Mouse (Mus musculus) forebrain, embryonic 13.5 days (tissue): ENCODE data around the gene Gm11273. TPM values are rescaled to one million over a fixed set of nuclear protein-coding genes. Genes with fewer than 3 reads are reported as not detected.
"Not testable (repeated sequence)": the region's sequence is repeated elsewhere in the genome, so short reads cannot be mapped to it uniquely, and the experiment has no call there.

Experiments
- ATAC-seq: fragments of 200-750 bp; cut with Nextera tagmentation; 2 replicates; pipeline ENCODE4 v1.8.0; 2017
- H3K27ac ChIP-seq: fragments of 300-500 bp; sonication (generic); 2 replicates; pipeline ENCODE4 v1.5.1; 2015; ENCODE audit warnings: inconsistent platforms, mild to moderate bottlenecking, moderate library complexity
- H3K27me3 ChIP-seq: fragments of 300-500 bp; sonication (generic); 2 replicates; pipeline ENCODE4 v1.6.1; 2015; ENCODE audit warnings: mild to moderate bottlenecking, inconsistent platforms
- H3K36me3 ChIP-seq: fragments of 300-500 bp; sonication (generic); 2 replicates; pipeline ENCODE4 v1.6.1; 2015; ENCODE audit warnings: mild to moderate bottlenecking, inconsistent platforms; ENCODE audit not compliant: poor library complexity, severe bottlenecking
- H3K4me1 ChIP-seq: fragments of 300-500 bp; sonication (generic); 2 replicates; pipeline ENCODE4 v1.6.1; 2015; ENCODE audit warnings: inconsistent platforms
- H3K4me2 ChIP-seq: fragments of 300-500 bp; sonication (generic); 2 replicates; pipeline ENCODE4 v1.6.1; 2015; ENCODE audit warnings: inconsistent platforms, mild to moderate bottlenecking, moderate library complexity
- H3K4me3 ChIP-seq: fragments of 300-500 bp; sonication (generic); 2 replicates; pipeline ENCODE4 v1.5.1; 2015; ENCODE audit warnings: mild to moderate bottlenecking, inconsistent platforms
- H3K9ac ChIP-seq: fragments of 300-500 bp; sonication (generic); 2 replicates; pipeline ENCODE4 v1.6.1; 2015; ENCODE audit warnings: mild to moderate bottlenecking, inconsistent platforms
- H3K9me3 ChIP-seq: fragments of 300-500 bp; sonication (generic); replicated peaks from 2 replicates; pipeline ENCODE4 v1.6.1; 2016; ENCODE audit warnings: inconsistent platforms
- WGBS: fragments of 180-500 bp; shearing (Covaris S2); methylation state at CpG from one replicate; pipeline ENCODE4 v1.1.7; 2015; 5-methylcytosine and 5-hydroxymethylcytosine counted together
- polyA plus RNA-seq: library from polyadenylated mRNA; unstranded; fragments of >200 nt; fragmentation: Nextera tagmentation; extraction: Ambion mirVana; gene quantifications from 2 replicates; pipeline ENCODE4 v1.2.1, GENCODE M21; 2015

Gene Gm11273
- polyA plus RNA-seq, 1 experiment from 2014 or later: 7.5 TPM

DNA sequence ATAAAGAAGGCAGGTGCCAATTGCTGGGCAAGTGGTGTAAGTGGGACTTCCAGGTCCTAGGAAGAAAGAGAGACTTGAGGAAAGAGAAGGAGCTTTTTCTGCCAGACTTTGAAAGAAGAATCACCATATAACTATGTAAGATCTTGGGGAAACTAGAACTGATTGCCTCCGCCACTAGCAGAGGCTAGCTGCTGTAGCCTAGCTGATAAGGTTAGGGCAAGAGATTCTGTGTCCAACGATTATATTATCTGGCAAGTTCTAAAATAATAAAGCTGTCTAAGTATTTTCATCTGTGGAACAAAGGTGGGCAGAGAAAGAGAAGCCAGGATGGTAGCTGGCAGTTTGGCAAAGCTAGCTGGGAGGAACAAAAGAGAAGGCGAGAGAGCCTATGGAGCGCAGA lies 28.8 kb downstream of the Gm11273 start:
- 22% methylated on average over 4 of the region's 4 CpGs for WGBS

DNA sequence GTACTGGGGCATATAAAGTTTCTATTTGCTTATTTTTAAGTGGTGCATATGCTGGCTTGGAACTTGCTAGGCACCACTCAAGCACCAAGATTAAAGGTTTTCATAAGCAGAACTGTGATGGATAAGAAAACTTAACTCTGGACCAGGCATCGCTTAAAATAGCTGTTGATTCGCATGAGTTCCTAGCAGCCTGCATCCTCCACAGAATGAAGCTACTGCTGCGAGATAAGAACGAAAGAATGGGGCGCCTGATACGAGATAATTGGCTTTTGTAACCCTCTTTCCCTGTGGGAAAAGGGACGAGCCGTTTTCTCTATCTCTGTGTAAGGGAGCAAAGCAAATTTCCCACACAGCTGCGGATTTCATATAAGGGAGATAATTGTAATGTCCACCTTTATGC lies 32.1 kb downstream of the Gm11273 start:
- 12% methylated on average over 9 of the region's 9 CpGs for WGBS
- H3K4me2 ChIP-seq: peak overlapping the region; percentile 78
- no peak for ATAC-seq
- no peaks in the 10 kb centered on the region for H3K36me3 ChIP-seq
- 0 out of 2 replicates have a peak, but pooled peaks cover 3% of the 10 kb centered on the region for H3K4me1 ChIP-seq
- H3K27ac ChIP-seq: no peak overlapping the region
- peak overlapping the region; percentile 58; the same call in 1 of the 2 replicates for H3K4me3 ChIP-seq
- H3K9ac ChIP-seq: no peak overlapping the region
- H3K27me3 ChIP-seq: peaks cover 17% of the 10 kb centered on the region
- H3K9me3 ChIP-seq: no peaks in the 10 kb centered on the region

More for the DNA sequence above, 28.8 kb downstream of the Gm11273 start:
- Histone ChIP-seq H3K4me1 (0 out of 2 replicates have a peak, but pooled peaks cover 3% of the 10 kb centered on the region), H3K36me3 (no peaks in the 10 kb centered on the region), H3K4me3 (no peak overlapping the region), H3K9me3 (no peaks in the 10 kb centered on the region), H3K27me3 (peaks cover 12% of the 10 kb centered on the region), H3K27ac (no peak overlapping the region), H3K9ac (no peak overlapping the region), H3K4me2 (no peak overlapping the region)
- no peak for ATAC-seq

DNA sequence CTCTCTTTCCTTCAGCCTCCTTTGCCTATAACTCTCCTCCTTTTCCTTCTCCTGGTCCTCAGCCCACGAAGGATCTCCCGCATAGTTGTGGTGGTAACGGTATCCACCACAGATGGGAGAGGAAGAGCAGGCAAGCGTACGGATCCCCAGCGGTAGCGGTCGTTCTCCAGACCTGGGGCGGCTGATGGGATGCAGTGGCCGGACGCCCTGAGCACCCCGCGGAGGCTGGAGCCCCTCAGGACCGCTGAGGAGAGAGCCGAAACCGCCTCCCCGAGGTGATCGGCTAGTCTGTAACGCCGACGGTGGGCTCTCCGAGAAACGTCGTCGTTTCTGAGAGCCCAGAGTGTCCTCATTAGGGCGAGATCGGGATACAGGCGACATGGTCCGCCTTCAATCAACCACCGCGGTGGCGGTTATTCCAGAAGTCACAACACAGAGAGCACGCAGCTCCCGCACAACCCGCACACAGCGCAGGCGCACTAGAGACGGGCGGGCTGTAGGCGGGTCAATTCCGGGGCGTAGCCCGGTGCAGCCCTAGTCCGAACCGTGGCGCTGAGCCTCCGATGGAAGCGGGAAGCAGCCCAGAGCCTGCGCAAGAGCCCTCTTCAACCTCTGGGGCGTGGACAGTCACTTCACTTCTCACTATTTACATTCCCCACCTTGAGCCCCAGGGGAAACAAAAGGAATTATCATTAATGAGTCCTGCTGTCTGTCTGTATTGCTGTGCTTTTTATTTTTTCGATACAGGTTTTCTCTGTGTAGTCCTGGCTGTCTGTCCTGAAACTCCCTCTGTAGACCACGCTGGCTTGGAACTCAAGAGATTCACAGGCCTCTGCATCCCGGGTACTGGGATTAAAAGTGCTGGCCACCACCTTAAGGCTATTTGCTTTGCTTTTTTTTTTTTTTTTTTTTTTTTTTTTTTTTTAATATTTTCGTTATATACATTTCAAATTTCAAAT lies 32.9 kb downstream of the Gm11273 start, which contains the start of gene Nkapl:
Gene Nkapl, minus strand, starts transcription at position 449 of the 959 bp plus-strand sequence.
- peak within 1 kb of the TSS; percentile 74 for H3K9ac ChIP-seq
- peak; percentile 99 for ATAC-seq
- 0 out of 2 replicates have a peak, but pooled peaks cover 3% of the 10 kb centered on the region for H3K4me1 ChIP-seq

DNA sequence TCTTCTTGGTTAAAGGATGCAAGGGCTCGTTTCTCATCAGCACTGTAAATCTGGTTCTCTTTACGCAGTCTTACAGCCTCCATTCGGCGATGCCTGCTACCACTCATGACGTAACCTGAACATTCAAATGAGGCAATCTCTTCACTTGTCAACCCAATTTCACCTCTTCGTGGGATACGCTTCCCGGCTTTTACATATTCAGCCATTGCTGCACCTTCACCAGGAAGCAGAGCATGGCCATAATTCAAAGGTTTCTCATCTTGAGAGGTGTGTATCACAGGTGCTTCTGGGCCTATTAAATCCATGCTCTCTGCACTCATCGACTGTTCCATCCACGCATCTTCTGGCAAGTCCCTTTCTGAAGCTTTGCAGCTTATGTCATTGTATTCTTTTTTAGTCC lies 33.9 kb downstream of the Gm11273 start:
- no peak for ATAC-seq
- Histone ChIP-seq H3K4me3 (peak overlapping the region; percentile 58; the same call in 1 of the 2 replicates), H3K9ac (no peak overlapping the region), H3K4me1 (0 out of 2 replicates have a peak, but pooled peaks cover 3% of the 10 kb centered on the region), H3K27me3 (peaks cover 17% of the 10 kb centered on the region), H3K27ac (no peak overlapping the region), H3K9me3 (no peaks in the 10 kb centered on the region), H3K4me2 (no peak overlapping the region), H3K36me3 (no peaks in the 10 kb centered on the region)
- 89% methylated on average over 10 of the region's 10 CpGs for WGBS

More for the DNA sequence above, 32.9 kb downstream of the Gm11273 start, which contains the start of gene Nkapl:
- Histone ChIP-seq H3K27me3 (peaks cover 17% of the 10 kb centered on the region), H3K4me3 (peak within 1 kb of the TSS; percentile 58), H3K4me2 (peak within 1 kb of the TSS; percentile 78), H3K27ac (no peak within 1 kb of the TSS; the same call in 1 of the 2 replicates), H3K36me3 (no peaks in the 10 kb centered on the region), H3K9me3 (no peaks in the 10 kb centered on the region)
- whole genome bisulfite sequencing: under 1% methylated on average over 53 of the region's 54 CpGs

DNA sequence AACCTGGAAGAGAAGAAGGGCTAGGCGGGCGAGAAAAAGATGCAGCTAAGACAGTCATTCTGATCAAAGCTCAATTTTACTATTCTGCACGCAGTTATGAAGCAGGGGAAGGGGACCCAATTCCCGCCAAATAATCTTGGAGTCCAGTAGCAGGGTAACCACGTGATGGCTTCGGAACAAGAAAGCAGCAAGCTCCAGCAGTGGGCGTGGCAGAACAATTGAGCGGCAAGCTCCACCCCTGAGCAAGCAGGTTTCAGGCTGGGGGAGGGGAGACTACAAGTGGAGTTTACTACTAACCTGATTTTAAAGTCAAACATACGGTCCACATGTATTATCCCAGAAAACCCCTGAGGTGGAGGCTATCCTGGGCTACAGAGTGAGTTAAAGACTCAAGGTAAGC lies 38.7 kb downstream of the Gm11273 start:
- 57% methylated on average over 9 of the region's 9 CpGs for WGBS
- H3K36me3 ChIP-seq, H3K27ac ChIP-seq, H3K4me2 ChIP-seq, H3K27me3 ChIP-seq, ATAC-seq, H3K4me1 ChIP-seq, H3K9me3 ChIP-seq, H3K9ac ChIP-seq, H3K4me3 ChIP-seq: not testable (repeated sequence)

DNA sequence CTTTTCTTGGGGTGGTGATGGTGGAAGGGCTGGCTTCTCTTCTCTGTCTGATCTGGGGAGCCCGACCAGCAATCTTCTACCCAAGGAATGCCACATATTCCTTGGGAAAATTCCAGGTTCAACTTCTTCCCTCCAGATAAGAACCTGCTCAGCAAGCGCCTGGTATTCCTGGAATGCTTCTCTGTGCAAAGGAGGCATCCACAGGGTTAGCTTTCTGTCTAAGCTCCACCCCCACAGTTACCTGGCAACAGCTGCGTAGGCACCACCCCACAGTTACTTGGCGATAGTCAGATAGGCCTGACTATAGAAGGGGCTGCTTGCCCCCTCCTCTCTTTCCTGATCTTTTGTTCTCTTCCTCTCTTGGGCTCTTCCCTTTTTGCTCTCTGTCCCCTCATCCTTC lies 44.9 kb downstream of the Gm11273 start:
- Histone ChIP-seq H3K4me3 (no peak overlapping the region), H3K36me3 (peaks cover 2% of the 10 kb centered on the region; the same call in 1 of the 2 replicates), H3K27ac (no peak overlapping the region), H3K4me1 (peaks cover 16% of the 10 kb centered on the region), H3K4me2 (no peak overlapping the region), H3K27me3 (peaks cover 19% of the 10 kb centered on the region), H3K9me3 (no peaks in the 10 kb centered on the region), H3K9ac (no peak overlapping the region)
- no peak for ATAC-seq
- 11% methylated on average over 4 of the region's 4 CpGs for WGBS

DNA sequence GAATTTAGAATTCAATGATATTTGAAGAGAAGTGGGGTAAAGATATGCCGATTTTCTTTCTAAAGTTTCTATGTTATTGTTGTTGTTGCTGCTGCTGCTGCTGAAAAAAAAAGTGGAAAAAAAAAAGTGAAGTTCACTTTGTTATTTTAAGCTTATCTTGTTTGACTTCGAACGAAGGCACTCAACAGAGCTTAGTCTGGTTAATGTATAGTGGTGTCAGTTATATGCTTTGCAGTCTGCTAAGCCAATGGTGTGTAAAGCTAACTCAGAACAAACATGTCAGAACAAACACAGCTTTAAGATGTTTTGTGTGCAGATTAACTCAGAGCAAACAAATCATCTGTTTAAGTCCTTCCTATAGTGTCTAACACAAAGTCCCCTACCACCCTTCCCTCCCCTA lies 47.1 kb downstream of the Gm11273 start:
- Histone ChIP-seq H3K27me3 (peaks cover 16% of the 10 kb centered on the region; the same call in 1 of the 2 replicates), H3K4me3 (no peak overlapping the region), H3K27ac (no peak overlapping the region), H3K4me1 (peaks cover 17% of the 10 kb centered on the region), H3K36me3 (peaks cover 7% of the 10 kb centered on the region), H3K9ac (no peak overlapping the region), H3K4me2 (no peak overlapping the region), H3K9me3 (no peaks in the 10 kb centered on the region)
- ATAC-seq: no peak
- 94% methylated on average over 3 of the region's 3 CpGs for WGBS

DNA sequence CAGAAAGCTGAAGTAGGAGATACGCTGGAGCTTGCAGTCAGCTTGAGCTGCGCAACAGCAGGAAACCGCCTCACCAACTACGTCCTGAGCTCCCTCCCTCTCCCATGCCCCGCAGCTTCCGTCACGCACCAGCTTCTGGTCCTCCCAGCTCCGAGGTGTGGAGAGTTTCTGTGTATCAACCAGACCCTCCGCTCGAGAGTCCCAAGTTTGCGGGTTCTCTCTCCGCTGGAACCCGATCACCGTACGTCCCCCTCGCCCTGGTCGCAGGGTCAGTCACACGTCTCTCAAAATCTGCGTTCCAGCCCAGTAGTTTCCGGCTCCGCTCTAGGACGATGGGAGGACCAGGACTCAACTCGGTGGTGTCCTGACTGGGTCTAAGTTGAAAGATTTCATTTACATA lies 47.8 kb downstream of the Gm11273 start, which contains the start of gene Zscan26:
Gene Zscan26, minus strand, starts transcription at position 282 of the 400 bp plus-strand sequence.
- peak within 1 kb of the TSS; percentile 78 for H3K9ac ChIP-seq
- H3K27me3 ChIP-seq: peaks cover 16% of the 10 kb centered on the region; the same call in 1 of the 2 replicates
- H3K36me3 ChIP-seq: peaks cover 14% of the 10 kb centered on the region
- H3K4me3 ChIP-seq: peak within 1 kb of the TSS; percentile 79
- peak within 1 kb of the TSS; percentile 79 for H3K4me2 ChIP-seq
- no peaks in the 10 kb centered on the region for H3K9me3 ChIP-seq
- WGBS: under 1% methylated on average over 23 of the region's 23 CpGs
- peak; percentile 95 for ATAC-seq
- H3K4me1 ChIP-seq: peaks cover 17% of the 10 kb centered on the region
- peak within 1 kb of the TSS; percentile 74 for H3K27ac ChIP-seq

DNA sequence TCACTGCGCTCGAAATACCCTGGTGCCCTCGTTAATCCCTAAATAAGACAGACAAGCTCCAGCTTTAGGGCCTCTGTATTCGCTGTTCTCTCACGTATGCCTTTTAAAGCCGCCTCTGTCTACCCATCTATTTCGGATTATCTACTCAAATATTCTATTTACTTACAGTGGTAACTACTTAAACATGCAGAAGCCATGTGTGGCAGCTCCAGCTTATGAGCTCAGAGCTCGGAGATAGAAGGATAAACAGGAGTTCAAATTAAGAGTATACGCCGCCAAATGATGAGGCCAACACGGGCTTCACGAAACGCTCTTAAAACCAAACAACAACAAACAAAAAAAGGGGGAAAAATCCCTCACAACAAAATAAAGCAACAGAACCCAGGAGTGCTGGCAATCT lies 48.2 kb downstream of the Gm11273 start:
- H3K27me3 ChIP-seq: peaks cover 16% of the 10 kb centered on the region; the same call in 1 of the 2 replicates
- H3K4me3 ChIP-seq: peak overlapping the region; percentile 79
- peak; percentile 39 for ATAC-seq
- peak overlapping the region; percentile 79 for H3K4me2 ChIP-seq
- H3K9ac ChIP-seq: peak overlapping the region; percentile 78
- H3K36me3 ChIP-seq: peaks cover 17% of the 10 kb centered on the region
- peak overlapping the region; percentile 74 for H3K27ac ChIP-seq
- peaks cover 18% of the 10 kb centered on the region for H3K4me1 ChIP-seq
- under 1% methylated on average over 13 of the region's 13 CpGs for WGBS
- no peaks in the 10 kb centered on the region for H3K9me3 ChIP-seq

Other genes starting within 250 kb of the Gm11273 start
- not detected in 2 replicates for gene Gpx5, start 208.7 kb downstream of the Gm11273 start, polyA plus RNA-seq
- not detected in 2 replicates for gene Gpx6, start 189.3 kb downstream of the Gm11273 start, polyA plus RNA-seq
- gene Olfr1367, start 154.5 kb downstream of the Gm11273 start, polyA plus RNA-seq: not detected in 2 replicates
- gene Zscan12, start 138.6 kb downstream of the Gm11273 start, polyA plus RNA-seq: 16.4 and 18.1 TPM in 2 replicates
- gene Zkscan3, start 98.7 kb downstream of the Gm11273 start, polyA plus RNA-seq: 97.9 and 98.4 TPM in 2 replicates
- 3.7 and 4.4 TPM in 2 replicates for gene Pgbd1, start 60.4 kb downstream of the Gm11273 start, polyA plus RNA-seq
- 21.7 and 25.4 TPM in 2 replicates for gene Zscan26, start 47.7 kb downstream of the Gm11273 start, polyA plus RNA-seq
- 2.9 and 3.5 TPM in 2 replicates for gene Nkapl, start 32.9 kb downstream of the Gm11273 start, polyA plus RNA-seq
- gene Zkscan4, start 22.5 kb downstream of the Gm11273 start, polyA plus RNA-seq: 7.3 and 7.7 TPM in 2 replicates
- gene Gm10065, start 22.0 kb downstream of the Gm11273 start, polyA plus RNA-seq: not detected in 2 replicates
- gene AK157302, start 6.2 kb downstream of the Gm11273 start, polyA plus RNA-seq: 0.21 and 0.54 TPM in 2 replicates
- 6.1 and 7.4 TPM in 2 replicates for gene Zkscan8, start 29.7 kb upstream of the Gm11273 start, polyA plus RNA-seq
- gene Olfr1366, start 41.4 kb upstream of the Gm11273 start, polyA plus RNA-seq: 0.17 and 0.33 TPM in 2 replicates
- gene Olfr1535, start 58.5 kb upstream of the Gm11273 start, polyA plus RNA-seq: not detected in 2 replicates
- not detected in 2 replicates for gene Olfr1364, start 80.3 kb upstream of the Gm11273 start, polyA plus RNA-seq
- gene Olfr1362, start 112.6 kb upstream of the Gm11273 start, polyA plus RNA-seq: not detected in 2 replicates
- not detected in 2 replicates for gene Olfr11, start 141.1 kb upstream of the Gm11273 start, polyA plus RNA-seq
- not detected in 2 replicates for gene Olfr1361, start 162.0 kb upstream of the Gm11273 start, polyA plus RNA-seq
- gene Olfr1360, start 176.0 kb upstream of the Gm11273 start, polyA plus RNA-seq: not detected in 2 replicates
- not detected in 2 replicates for gene Olfr1359, start 196.7 kb upstream of the Gm11273 start, polyA plus RNA-seq
- gene Hist1h2bl, start 214.7 kb upstream of the Gm11273 start, polyA plus RNA-seq: 1.7 and 4.8 TPM in 2 replicates
- 23.7 and 32.4 TPM in 2 replicates for gene Hist1h2ai, start 215.0 kb upstream of the Gm11273 start, polyA plus RNA-seq
- 23.7 and 35.3 TPM in 2 replicates for gene Hist1h3h, start 216.2 kb upstream of the Gm11273 start, polyA plus RNA-seq
- 5.9 and 6.9 TPM in 2 replicates for gene Hist1h2bm, start 220.6 kb upstream of the Gm11273 start, polyA plus RNA-seq
- 1.3 and 1.9 TPM in 2 replicates for gene Hist1h4j, start 233.6 kb upstream of the Gm11273 start, polyA plus RNA-seq
- 6.9 and 11.1 TPM in 2 replicates for gene Hist1h4k, start 249.1 kb upstream of the Gm11273 start, polyA plus RNA-seq